Mouse (Mus musculus): Measurements from ENCODE around the gene Rffl.

- TF ChIP-seq CTCF (IDR thresholded peaks at IDR 0.05; ENCODE audit: borderline replicate concordance, extremely low read depth, insufficient read depth, insufficient read length) (peak; percentile 96), POLR2A (IDR thresholded peaks at IDR 0.05; ENCODE audit: borderline replicate concordance, extremely low read depth, insufficient read depth, insufficient read length, poor library complexity, severe bottlenecking) (peak; percentile 43; the same call in 1 of the 2 replicates)
Measured at GRCm38 (mm10) chr11:82890342-82890762, 19.3 kb upstream of the Rffl start, which contains the start of gene Rad51d.

All from brain, embryonic 14.5 days (tissue).